Mouse (Mus musculus) erythroblast, embryonic 14.5 days (primary cell): ENCODE data around the gene Nkain4.

ENCODE experiments used
- GATA1 ChIP-seq: IDR thresholded peaks from 2 replicates; pipeline ENCODE4 v1.6.1; 2012; ENCODE audit warnings: low read length, inconsistent platforms, mixed read lengths
- TAL1 ChIP-seq: IDR thresholded peaks from 3 replicates; pipeline ENCODE4 v1.6.1; 2012; ENCODE audit warnings: low read length, inconsistent platforms, mixed read lengths

DNA sequence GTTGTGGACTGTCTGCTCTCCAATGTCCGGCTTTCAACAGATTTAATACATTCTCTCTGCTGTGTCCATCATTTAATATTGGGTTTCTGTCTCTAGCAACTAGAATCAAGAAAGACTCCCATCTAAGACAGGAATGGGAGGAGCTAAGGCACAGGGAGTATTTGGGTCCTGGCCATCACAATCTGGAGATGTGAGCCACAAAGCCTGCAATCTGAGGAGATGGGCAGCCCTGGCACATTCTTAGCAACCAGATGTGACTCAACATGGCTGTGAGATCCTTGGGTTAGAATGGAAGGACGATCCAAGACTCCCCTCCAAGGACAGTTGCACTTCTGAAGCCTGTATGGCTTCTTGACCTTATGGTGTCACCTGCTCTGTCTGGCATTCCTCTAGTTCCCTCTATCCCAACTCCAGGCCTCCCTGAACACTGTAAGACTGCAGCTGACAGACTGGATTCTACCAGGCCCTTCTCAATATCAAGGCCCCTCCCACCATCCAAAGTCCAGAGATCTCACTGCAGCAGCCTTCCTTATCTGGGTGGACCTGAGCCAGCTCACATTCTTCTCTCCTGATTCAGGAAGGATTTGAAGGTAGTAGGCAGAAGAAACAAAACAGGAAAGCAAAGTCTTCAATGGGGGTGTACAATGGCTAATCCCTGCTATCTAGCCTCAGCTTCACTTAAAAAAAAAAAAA is 8.3 kb upstream of the Nkain4 start:
- TF ChIP-seq GATA1 (no peak), TAL1 (no peak)
